Mouse (Mus musculus) bone marrow macrophage, adult 2 months (primary cell): ENCODE results near the gene Myo9a. TPM values are rescaled to one million over a fixed set of nuclear protein-coding genes. Genes with fewer than 3 reads are reported as not detected.

ENCODE experiments used
- H3K27ac ChIP-seq: 2 replicates; pipeline ENCODE4 v1.5.1; 2012; ENCODE audit warnings: low read depth, low read length; ENCODE audit not compliant: insufficient read depth
- H3K4me1 ChIP-seq: 2 replicates; pipeline ENCODE4 v1.6.1; 2012; ENCODE audit warnings: low read length; ENCODE audit not compliant: control insufficient read depth, insufficient read depth
- H3K4me3 ChIP-seq: 2 replicates; pipeline ENCODE4 v1.5.1; 2012; ENCODE audit warnings: mild to moderate bottlenecking, low read length, moderate library complexity; ENCODE audit not compliant: insufficient read depth
- CTCF ChIP-seq: IDR thresholded peaks from 2 replicates; pipeline ENCODE4 v1.5.1; 2012; ENCODE audit warnings: low read depth, mild to moderate bottlenecking, low read length, moderate library complexity
- POLR2A ChIP-seq: IDR thresholded peaks from 2 replicates; pipeline ENCODE4 v1.6.1; 2012; ENCODE audit warnings: mild to moderate bottlenecking, low read depth, low read length, borderline replicate concordance
- polyA plus RNA-seq: library from polyadenylated mRNA; stranded (reverse); fragments of >200 nt; gene quantifications from 2 replicates; pipeline ENCODE4 v1.2.4, GENCODE M21; 2012; ENCODE audit not compliant: missing spikeins, insufficient read depth, insufficient read length

Myo9a gene
- polyA plus RNA-seq: 10.2 and 13.1 TPM in 2 replicates

DNA sequence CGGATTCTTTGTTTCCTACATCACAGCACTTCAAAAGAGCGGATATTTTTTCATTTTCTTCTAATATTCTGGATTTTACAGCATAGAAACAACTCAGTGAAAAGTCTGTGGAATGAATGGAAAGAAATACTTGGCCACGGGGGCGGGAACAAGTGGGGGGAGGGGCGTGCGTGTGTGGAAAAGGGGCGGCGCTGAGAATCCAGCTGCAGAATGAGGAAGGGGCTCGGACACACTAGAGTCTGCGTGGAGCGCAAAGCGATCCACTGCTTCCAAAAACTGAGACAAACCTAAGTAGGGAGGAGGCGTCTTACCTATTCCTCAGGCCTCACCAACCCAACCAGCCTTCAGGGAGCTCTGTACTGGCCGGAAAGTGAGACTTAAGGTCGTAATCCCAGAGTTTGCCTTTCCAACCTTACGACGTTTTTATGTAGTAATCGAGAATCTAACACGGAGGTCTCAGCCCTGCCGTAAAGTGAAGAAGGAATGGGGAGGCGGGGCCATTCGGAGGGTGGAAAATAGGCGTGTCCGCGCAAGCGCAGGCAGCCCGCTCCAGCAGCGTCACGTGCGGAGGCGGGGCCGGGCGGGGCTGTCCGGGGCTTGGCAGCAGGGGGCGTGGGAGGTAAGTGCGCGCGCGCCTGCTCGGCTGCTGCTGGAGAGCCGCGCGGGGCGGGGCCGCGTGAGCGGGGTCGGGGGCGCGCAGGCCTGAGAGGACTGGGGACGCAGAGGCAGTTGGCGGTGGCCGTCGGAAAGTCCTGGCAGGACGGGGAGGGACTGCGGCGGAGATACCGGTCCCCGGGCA lies at the start of gene Myo9a, which contains the start of gene Senp8:
Gene Myo9a, plus strand, starts transcription at position 630 of the 799 bp plus-strand sequence.
Gene Senp8, minus strand, starts transcription at position 444 of the 799 bp plus-strand sequence.
- Histone ChIP-seq H3K4me1 (peaks cover 11% of the 10 kb centered on the region), H3K4me3 (peak within 1 kb of the TSS; percentile 88), H3K27ac (peak within 1 kb of the TSS; percentile 91)
- TF ChIP-seq POLR2A (peak; percentile 67; the same call in 1 of the 2 replicates), CTCF (no peak)

- Histone ChIP-seq H3K4me1 (peaks cover 3% of the 10 kb centered on the region; the same call in 1 of the 2 replicates), H3K4me3 (no peak overlapping the region), H3K27ac (no peak overlapping the region)
- no peak for TF ChIP-seq CTCF
These were observed 49.6 kb upstream of the Myo9a start for GRCm38 (mm10) chr9:59701094-59701493.

- TF ChIP-seq POLR2A (no peak), CTCF (no peak)
- Histone ChIP-seq H3K27ac (no peak overlapping the region), H3K4me1 (peaks cover 3% of the 10 kb centered on the region; the same call in 1 of the 2 replicates), H3K4me3 (no peak overlapping the region)
These were observed 47.6 kb upstream of the Myo9a start for GRCm38 (mm10) chr9:59703099-59703498.

DNA sequence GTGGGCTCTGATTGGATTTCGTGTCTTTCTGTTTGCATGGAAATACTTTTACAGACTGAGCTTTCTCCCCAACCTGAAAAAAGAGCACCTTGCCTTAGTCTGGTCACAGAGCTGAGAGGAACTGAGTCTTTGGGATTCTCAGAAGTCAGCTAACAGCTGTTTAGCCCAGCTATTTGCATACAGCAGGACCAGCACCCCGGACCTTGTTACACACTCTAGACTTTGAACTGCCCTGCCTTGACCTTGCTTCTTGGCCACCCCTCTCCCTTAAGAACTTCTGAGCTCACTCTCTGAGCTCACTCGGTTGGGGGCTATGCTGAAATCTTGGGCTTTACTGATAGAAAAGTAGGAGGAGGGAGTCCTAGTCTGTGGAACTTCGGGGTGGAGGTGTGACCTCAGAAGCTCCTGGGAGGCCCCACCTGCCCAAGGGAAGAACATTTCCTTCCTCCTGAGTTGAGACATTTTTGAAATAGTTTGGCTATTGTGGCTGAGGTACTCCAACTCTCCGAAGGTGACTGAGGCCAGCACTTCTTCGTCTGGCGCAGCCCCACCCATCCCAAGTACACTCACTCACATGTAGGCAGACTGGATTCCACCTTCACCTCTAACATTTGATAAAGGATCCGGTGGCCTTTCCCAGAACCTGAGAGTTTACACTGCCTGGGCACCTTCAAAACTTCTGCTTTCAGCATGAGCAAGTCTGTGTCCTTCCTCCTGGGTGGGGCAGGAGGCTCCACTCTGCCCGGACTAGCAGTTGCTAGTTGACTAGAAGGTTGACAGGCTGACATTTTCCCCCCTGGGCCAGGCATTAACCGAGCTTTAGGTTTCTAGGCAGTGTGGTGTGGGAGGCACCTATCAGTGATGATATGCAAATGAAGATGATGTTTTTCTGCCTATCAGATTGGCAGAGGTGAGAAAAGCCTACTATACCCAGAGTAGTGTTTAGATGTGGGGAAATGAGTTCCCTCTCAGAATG lies 43.6 kb upstream of the Myo9a start:
- TF ChIP-seq POLR2A: no peak
- no peak for TF ChIP-seq CTCF
- H3K4me3 ChIP-seq: no peak overlapping the region
- H3K27ac ChIP-seq: no peak overlapping the region
- no peaks in the 10 kb centered on the region for H3K4me1 ChIP-seq

DNA sequence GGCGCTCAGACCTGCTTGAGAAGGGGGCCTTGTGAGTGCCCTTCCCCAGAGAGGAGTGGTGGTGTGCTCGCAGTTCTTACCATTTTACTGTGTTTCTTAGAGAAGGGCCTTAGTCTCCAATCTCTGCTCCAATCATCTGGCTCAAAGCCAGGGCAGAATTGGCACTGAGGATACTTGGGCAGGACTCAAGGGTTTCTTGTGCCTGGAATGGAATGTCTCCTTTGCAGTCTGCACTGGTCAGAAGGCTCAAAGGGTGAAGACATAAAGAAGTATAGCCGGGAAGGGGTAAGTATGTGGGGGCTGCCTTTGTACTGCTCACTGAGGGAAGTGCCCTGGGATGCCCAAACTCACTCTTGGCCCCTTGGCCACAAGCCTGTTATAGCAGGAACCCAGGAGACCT lies 41.5 kb upstream of the Myo9a start:
- Histone ChIP-seq H3K4me3 (no peak overlapping the region), H3K4me1 (no peaks in the 10 kb centered on the region), H3K27ac (no peak overlapping the region)
- TF ChIP-seq POLR2A (no peak), CTCF (no peak)

- Histone ChIP-seq H3K27ac (no peak overlapping the region), H3K4me3 (no peak overlapping the region), H3K4me1 (no peaks in the 10 kb centered on the region)
- TF ChIP-seq POLR2A: no peak
- TF ChIP-seq CTCF: no peak
These were observed 34.3 kb upstream of the Myo9a start for GRCm38 (mm10) chr9:59716275-59716898.

GRCm38 (mm10) chr9:59718237-59718636 lies 32.5 kb upstream of the Myo9a start:
- no peak for TF ChIP-seq POLR2A
- TF ChIP-seq CTCF: no peak
- no peaks in the 10 kb centered on the region for H3K4me1 ChIP-seq
- H3K27ac ChIP-seq: no peak overlapping the region
- H3K4me3 ChIP-seq: no peak overlapping the region

DNA sequence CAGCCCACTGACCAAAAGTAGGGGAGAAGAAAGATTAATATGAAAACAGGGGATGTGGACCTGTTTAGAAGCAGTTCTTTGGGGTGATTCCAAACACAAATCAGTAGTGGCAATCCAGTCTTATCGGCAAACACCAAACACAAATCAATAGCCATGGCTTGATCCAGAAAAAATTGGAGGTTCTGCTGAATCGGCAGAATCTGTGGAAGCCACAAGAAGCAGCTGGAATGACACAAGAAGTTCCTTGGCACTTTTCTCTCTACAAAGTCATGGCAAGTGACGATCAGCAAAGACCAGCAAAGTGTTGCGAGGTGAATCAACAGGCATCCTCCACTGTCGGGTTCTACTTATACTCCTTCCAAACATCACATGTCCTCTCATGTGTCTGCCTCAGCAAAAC lies 29.6 kb upstream of the Myo9a start:
- H3K4me1 ChIP-seq: no peaks in the 10 kb centered on the region
- TF ChIP-seq POLR2A (no peak), CTCF (no peak)
- no peak overlapping the region for H3K4me3 ChIP-seq
- no peak overlapping the region for H3K27ac ChIP-seq

DNA sequence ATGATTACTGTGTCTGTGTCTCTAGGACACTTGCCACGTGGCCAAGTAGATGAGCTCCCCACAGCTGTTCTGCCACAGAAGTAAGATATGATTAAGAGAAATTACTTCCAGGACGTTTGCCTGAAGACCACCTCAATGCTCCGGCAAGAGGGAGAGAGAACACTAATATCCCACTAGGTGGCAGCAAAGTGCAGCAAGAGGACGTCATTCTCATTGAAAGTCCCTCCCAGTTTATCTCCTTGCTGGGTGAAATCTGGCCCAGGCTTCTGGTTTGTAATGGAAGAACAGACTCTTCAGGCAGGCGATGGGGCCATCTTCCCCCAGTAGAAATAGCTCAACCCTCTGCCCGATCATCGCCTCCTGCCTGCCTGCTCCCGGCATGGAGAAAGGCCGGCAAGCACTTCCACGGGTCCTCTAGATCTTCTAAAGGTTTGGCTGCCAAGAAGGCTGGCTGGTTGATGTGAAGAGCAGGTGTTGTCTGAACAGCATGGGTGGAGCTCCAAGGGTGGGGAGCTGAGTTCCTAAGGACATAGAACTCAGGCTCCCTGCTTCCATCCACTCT lies 27.5 kb upstream of the Myo9a start:
- TF ChIP-seq CTCF (peak; percentile 42; the same call in 1 of the 2 replicates), POLR2A (no peak)
- Histone ChIP-seq H3K4me3 (no peak overlapping the region), H3K4me1 (no peaks in the 10 kb centered on the region), H3K27ac (no peak overlapping the region)
